Mouse (Mus musculus): Measurements from ENCODE around the gene Usp45.

GRCm38 (mm10) chr4:21865226-21865625 lies 98.3 kb downstream of the Usp45 start:
- no peak for TF ChIP-seq CTCF (IDR thresholded peaks at IDR 0.05; ENCODE audit: control insufficient read depth, insufficient read depth, insufficient replicate concordance, low read depth, low read length)
- no peak for TF ChIP-seq POLR2A (IDR thresholded peaks at IDR 0.05; ENCODE audit: control insufficient read depth, low read depth, low read length)

All from testis, adult 2 months (tissue).